14 mouse cellular contexts compared by ENCODE assay signal in genomic region chr11:119338271-119339059, GRCm38 (mm10). TPM values are rescaled to one million over a fixed set of nuclear protein-coding genes. Genes with fewer than 3 reads are reported as not detected.
A peak's percentile ranks its signal among the peaks of the same experiment; 100 is the strongest.
DNase-seq lines count a peak whose midpoint lies in the region; ATAC-seq lines count a peak whose summit lies in the region.
"Had no signal": no experiment of that assay in that cellular context is flagged by ENCODE, and none has a peak within 500 bp of the region (broad histone marks: within the 10 kb centered on the region; RNA-seq: fewer than 3 reads in every experiment).

No protein-coding gene starts in this region.

- ATAC-seq in heart, embryonic 16.5 days (replicated peaks; ENCODE audit: extremely low read depth, insufficient read depth, low FRiP score), result peak; percentile 47; the same call in 1 of the 2 replicates
- no peak for ATAC-seq in CD4-positive, CD25-positive, alpha-beta regulatory T cell, adult 4 months

- H3K9ac ChIP-seq in heart, embryonic 16.5 days (ENCODE audit: low read length), result no peak overlapping the region

- no peak for DNase-seq in heart, adult 9 months (ENCODE audit: low spot score in 2 of 2)
- DNase-seq in ovary, postnatal 36 days (ENCODE audit: low spot score), result peak; percentile 46
- DNase-seq in ovary, postnatal 14 days (ENCODE audit: low spot score), result no peak
- peak; percentile 85 for DNase-seq in adrenal gland, postnatal 10 days
- DNase-seq in testis, postnatal 14 days (ENCODE audit: low spot score), result peak; percentile 32
- no peak for DNase-seq in B cell, adult 2 months
- DNase-seq: cerebellum, adult 9-11 months; embryo, embryonic 11 days; gastrocnemius, postnatal 14 days; thymus, postnatal 36 days had no signal

- no peaks in the 10 kb centered on the region for H3K9me3 ChIP-seq in heart, embryonic 16.5 days (replicated peaks; ENCODE audit: control insufficient read depth, low read length)

- 64% methylated on average over 10 of the region's 10 CpGs for WGBS in heart, embryonic 16.5 days

- H3K4me3 ChIP-seq in heart, embryonic 16.5 days (ENCODE audit: low read length), result no peak overlapping the region
- H3K4me3 ChIP-seq: left cerebral cortex, adult 2 months had no signal

- peaks cover 2% of the 10 kb centered on the region; the same call in 1 of the 2 replicates for H3K4me1 ChIP-seq in heart, embryonic 16.5 days (ENCODE audit: control insufficient read depth, insufficient read depth, low read length)

- no peak overlapping the region for H3K27ac ChIP-seq in heart, embryonic 16.5 days (ENCODE audit: low read length)
- H3K27ac ChIP-seq: left cerebral cortex, adult 2 months had no signal

- no peaks in the 10 kb centered on the region for H3K27me3 ChIP-seq in heart, embryonic 16.5 days (ENCODE audit: control insufficient read depth, insufficient read depth, low read length)

- H3K36me3 ChIP-seq in heart, embryonic 16.5 days (ENCODE audit: control insufficient read depth, insufficient read depth), result no peaks in the 10 kb centered on the region

- H3K4me2 ChIP-seq in heart, embryonic 16.5 days (ENCODE audit: low read depth, low read length), result no peak overlapping the region

RNA-seq across cellular contexts. Expression of gene Sgsh, which starts 16.9 kb away (rescaled TPM):
- polyA plus RNA-seq in heart, embryonic 16.5 days (2015; fragmentation: Nextera tagmentation; extraction: Ambion mirVana), result 4.7 and 6.1 TPM in 2 replicates
- 10 to 100 TPM; 11.6 to 15.9 TPM for total RNA-seq in adrenal gland, postnatal 10 days (2021)
- 10 to 100 TPM in 1 of 2 experiments, 1 to 10 TPM in 1; 7.4 to 19.9 TPM for polyA plus RNA-seq in CD4-positive, CD25-positive, alpha-beta regulatory T cell, adult 4 months (2017; shearing (Covaris generic))

RNA-seq across cellular contexts. Expression of gene Slc26a11, which starts 16.9 kb away (rescaled TPM):
- 10.2 TPM in 2 replicates for polyA plus RNA-seq in heart, embryonic 16.5 days (2015; fragmentation: Nextera tagmentation; extraction: Ambion mirVana)
- 1 to 10 TPM; 6.3 to 6.6 TPM for total RNA-seq in adrenal gland, postnatal 10 days (2021)
- polyA plus RNA-seq in CD4-positive, CD25-positive, alpha-beta regulatory T cell, adult 4 months (2017; shearing (Covaris generic)), result 10 to 100 TPM in 1 of 2 experiments, 1 to 10 TPM in 1; 8.0 to 16.2 TPM

RNA-seq across cellular contexts. Expression of gene Card14, which starts 30.9 kb away (rescaled TPM):
- polyA plus RNA-seq in heart, embryonic 16.5 days (2015; fragmentation: Nextera tagmentation; extraction: Ambion mirVana), result 0.20 and 0.35 TPM in 2 replicates
- total RNA-seq in adrenal gland, postnatal 10 days (2021), result under 1 TPM; 0.30 to 0.33 TPM
- not detected for polyA plus RNA-seq in CD4-positive, CD25-positive, alpha-beta regulatory T cell, adult 4 months (2017; shearing (Covaris generic))
- total RNA-seq: megakaryocyte-erythroid progenitor cell, adult 5-6 weeks had no signal

RNA-seq across cellular contexts. Expression of gene Eif4a3, which starts 38.6 kb away (rescaled TPM):
- polyA plus RNA-seq in heart, embryonic 16.5 days (2015; fragmentation: Nextera tagmentation; extraction: Ambion mirVana), result 248 and 252 TPM in 2 replicates
- total RNA-seq in adrenal gland, postnatal 10 days (2021), result 100 to 1,000 TPM; 147 to 153 TPM
- 100 to 1,000 TPM; 175 to 208 TPM for polyA plus RNA-seq in CD4-positive, CD25-positive, alpha-beta regulatory T cell, adult 4 months (2017; shearing (Covaris generic))

RNA-seq across cellular contexts. Expression of gene Rnf213, which starts 54.4 kb away (rescaled TPM):
- 6.7 and 7.6 TPM in 2 replicates for polyA plus RNA-seq in heart, embryonic 16.5 days (2015; fragmentation: Nextera tagmentation; extraction: Ambion mirVana)
- 10 to 100 TPM; 19.7 to 29.9 TPM for total RNA-seq in adrenal gland, postnatal 10 days (2021)
- polyA plus RNA-seq in CD4-positive, CD25-positive, alpha-beta regulatory T cell, adult 4 months (2017; shearing (Covaris generic)), result 10 to 100 TPM; 51.8 to 54.0 TPM

Comparison
In these comparisons a context has a peak if more than half of its experiments do, and no peak if none do; other contexts are left out.
1. DNase-seq: peak in ovary, postnatal 36 days (single experiment), adrenal gland, postnatal 10 days (single experiment) and testis, postnatal 14 days (single experiment); none in heart, adult 9 months (0 of 2), ovary, postnatal 14 days (single experiment) and B cell, adult 2 months (0 of 2).